Mouse (Mus musculus): ENCODE measurements around the gene Tecpr2. TPM values are rescaled to one million over a fixed set of nuclear protein-coding genes. Genes with fewer than 3 reads are reported as not detected.

Tecpr2 gene
- polyA plus RNA-seq, 1 experiment = 18.3 TPM

DNA sequence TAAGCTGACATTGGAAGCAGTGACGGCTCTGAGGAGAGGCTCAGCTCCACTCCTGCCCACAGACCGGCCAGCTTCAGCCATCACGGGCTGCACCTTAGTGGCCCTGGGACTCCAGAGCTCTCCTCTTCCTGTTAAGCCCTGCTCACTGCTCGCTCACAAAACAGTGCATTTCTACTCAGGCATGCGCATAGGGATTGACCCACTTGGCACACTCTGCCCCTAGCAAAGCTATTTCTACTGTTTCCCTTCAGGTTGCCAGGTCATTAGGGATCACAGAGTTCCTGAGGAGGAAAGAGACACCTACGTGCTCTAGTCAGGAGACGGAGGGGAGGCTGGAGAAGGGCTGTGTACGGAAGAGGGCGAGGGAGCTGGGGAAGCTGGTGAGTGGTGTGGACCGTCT lies 23.1 kb upstream of the Tecpr2 start:
- no peak for DNase-seq (ENCODE audit: low read depth)
- TF ChIP-seq POLR2A (IDR thresholded peaks at IDR 0.05; ENCODE audit: borderline replicate concordance, extremely low read depth, insufficient read depth, insufficient read length, poor library complexity, severe bottlenecking) = no peak
- TF ChIP-seq CTCF (IDR thresholded peaks at IDR 0.05; ENCODE audit: borderline replicate concordance, extremely low read depth, insufficient read depth, insufficient read length) = no peak

DNA sequence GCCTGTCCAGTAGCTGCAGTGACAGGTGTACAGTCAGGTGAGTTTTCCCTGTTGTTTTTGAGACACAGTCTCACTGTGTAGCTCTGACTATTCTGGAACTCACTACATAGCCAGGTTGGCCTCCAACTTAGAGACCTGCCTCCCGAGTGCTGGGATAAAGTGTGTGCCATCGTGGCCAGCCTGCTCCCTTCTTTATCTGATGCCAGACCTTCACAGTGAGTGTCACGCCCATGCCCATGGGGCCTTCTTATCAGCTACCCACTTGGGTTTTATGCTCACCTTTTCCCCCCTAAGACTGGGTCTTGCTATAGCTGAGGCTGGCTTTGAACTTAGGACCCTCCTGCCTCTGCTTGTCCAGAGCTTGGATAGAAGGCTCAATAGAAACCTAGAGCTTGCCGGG lies 19.0 kb upstream of the Tecpr2 start:
- no peak for DNase-seq (ENCODE audit: low read depth)
- TF ChIP-seq POLR2A (IDR thresholded peaks at IDR 0.05; ENCODE audit: borderline replicate concordance, extremely low read depth, insufficient read depth, insufficient read length, poor library complexity, severe bottlenecking) = no peak
- no peak for TF ChIP-seq CTCF (IDR thresholded peaks at IDR 0.05; ENCODE audit: borderline replicate concordance, extremely low read depth, insufficient read depth, insufficient read length)

- DNase-seq (ENCODE audit: low read depth) = no peak
- TF ChIP-seq CTCF (IDR thresholded peaks at IDR 0.05; ENCODE audit: borderline replicate concordance, extremely low read depth, insufficient read depth, insufficient read length) = no peak
- TF ChIP-seq POLR2A (IDR thresholded peaks at IDR 0.05; ENCODE audit: borderline replicate concordance, extremely low read depth, insufficient read depth, insufficient read length, poor library complexity, severe bottlenecking) = no peak
Observed at GRCm38 (mm10) chr12:110871247-110871646, 17.8 kb upstream of the Tecpr2 start.

DNA sequence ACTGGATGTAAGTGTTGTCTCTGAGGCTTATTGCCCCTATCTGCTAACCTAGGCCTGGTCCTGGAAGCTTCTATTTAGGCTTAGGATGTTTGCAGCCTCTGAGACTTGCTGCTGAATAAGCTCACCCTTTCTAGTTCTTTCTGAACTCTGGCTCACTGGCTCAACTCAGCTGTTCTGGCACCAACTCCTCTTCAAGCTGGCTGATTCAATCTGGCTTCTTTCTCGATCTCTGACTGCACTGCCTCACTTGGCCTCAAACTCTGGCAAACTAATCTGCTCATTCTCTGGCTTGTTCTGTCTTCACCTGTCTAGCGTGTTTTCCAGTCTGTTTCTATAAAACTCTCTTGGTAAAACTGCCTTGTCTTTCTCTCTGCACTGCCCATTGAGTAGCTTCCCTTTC lies 13.7 kb upstream of the Tecpr2 start:
- no peak for DNase-seq (ENCODE audit: low read depth)
- TF ChIP-seq POLR2A (IDR thresholded peaks at IDR 0.05; ENCODE audit: borderline replicate concordance, extremely low read depth, insufficient read depth, insufficient read length, poor library complexity, severe bottlenecking) (no peak), CTCF (IDR thresholded peaks at IDR 0.05; ENCODE audit: borderline replicate concordance, extremely low read depth, insufficient read depth, insufficient read length) (no peak)

DNA sequence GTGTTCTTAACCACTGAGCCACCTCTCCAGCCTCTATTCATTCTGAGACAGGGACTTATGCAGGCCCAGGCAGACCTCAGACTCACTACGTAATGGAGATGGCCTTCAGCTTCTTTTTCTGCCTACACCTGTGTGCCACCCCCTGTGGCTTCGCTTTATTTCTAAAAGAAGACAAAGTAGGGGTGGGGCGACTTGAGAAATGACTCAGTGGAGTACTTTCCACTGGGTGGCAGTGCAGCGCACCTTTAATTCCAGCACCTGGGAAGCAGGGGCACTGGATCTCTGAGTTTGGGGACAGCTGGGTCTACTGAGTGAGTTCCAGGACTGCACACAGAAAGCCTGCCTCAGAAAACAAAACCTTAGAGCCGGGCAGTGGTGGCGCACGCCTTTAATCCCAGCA lies 6.8 kb upstream of the Tecpr2 start:
- TF ChIP-seq CTCF (IDR thresholded peaks at IDR 0.05; ENCODE audit: borderline replicate concordance, extremely low read depth, insufficient read depth, insufficient read length) (peak; percentile 14; the same call in 1 of the 2 replicates), POLR2A (IDR thresholded peaks at IDR 0.05; ENCODE audit: borderline replicate concordance, extremely low read depth, insufficient read depth, insufficient read length, poor library complexity, severe bottlenecking) (no peak)

GRCm38 (mm10) chr12:110885251-110885650 lies 3.8 kb upstream of the Tecpr2 start:
- no peak for TF ChIP-seq POLR2A (IDR thresholded peaks at IDR 0.05; ENCODE audit: borderline replicate concordance, extremely low read depth, insufficient read depth, insufficient read length, poor library complexity, severe bottlenecking)
- TF ChIP-seq CTCF (IDR thresholded peaks at IDR 0.05; ENCODE audit: borderline replicate concordance, extremely low read depth, insufficient read depth, insufficient read length) = no peak
- DNase-seq (ENCODE audit: low read depth) = no peak

More for the DNA sequence above, 6.8 kb upstream of the Tecpr2 start:
- no peak for DNase-seq (ENCODE audit: low read depth)

DNA sequence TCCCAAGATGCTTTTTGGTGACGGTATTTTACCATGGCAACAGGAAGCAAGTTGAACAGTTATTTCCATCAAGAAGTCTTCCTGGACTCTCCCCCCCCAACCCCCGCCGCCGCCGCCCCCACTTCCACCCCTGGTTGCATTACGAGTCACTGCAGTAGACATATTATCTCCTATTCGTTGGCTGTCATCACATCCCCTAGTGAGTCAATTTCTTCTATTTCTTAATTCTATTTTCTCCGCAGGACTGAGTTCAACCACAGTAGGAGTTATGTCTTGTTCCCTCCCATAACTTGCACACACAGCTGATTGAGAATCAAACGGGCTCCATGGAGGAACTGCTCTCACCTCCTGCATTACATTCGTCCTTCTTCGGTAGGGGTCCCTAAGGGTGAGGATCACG lies 958 bp upstream of the Tecpr2 start:
- TF ChIP-seq POLR2A (IDR thresholded peaks at IDR 0.05; ENCODE audit: borderline replicate concordance, extremely low read depth, insufficient read depth, insufficient read length, poor library complexity, severe bottlenecking) = no peak
- TF ChIP-seq CTCF (IDR thresholded peaks at IDR 0.05; ENCODE audit: borderline replicate concordance, extremely low read depth, insufficient read depth, insufficient read length) = no peak
- DNase-seq (ENCODE audit: low read depth) = no peak

DNA sequence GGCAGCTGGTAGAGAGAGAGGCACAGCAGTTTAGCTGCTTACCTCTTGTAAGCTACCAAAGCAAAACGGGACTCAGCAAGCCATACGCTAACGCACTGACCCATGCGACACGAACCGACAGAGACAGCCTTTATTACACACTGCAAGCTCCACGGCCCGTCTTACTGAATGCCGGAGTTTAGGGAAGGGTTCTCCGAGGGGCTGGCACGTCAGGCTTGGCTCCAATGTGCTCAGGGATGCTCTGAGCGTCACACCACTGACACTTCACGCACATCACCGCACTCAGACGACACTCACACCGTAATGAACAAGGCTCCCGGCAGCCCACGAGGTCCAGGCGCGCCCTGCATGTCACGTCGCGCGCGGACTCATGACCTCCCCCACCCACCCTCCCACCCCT lies 458 bp upstream of the Tecpr2 start:
- TF ChIP-seq CTCF (IDR thresholded peaks at IDR 0.05; ENCODE audit: borderline replicate concordance, extremely low read depth, insufficient read depth, insufficient read length) (no peak), POLR2A (IDR thresholded peaks at IDR 0.05; ENCODE audit: borderline replicate concordance, extremely low read depth, insufficient read depth, insufficient read length, poor library complexity, severe bottlenecking) (no peak)
- DNase-seq (ENCODE audit: low read depth) = no peak

DNA sequence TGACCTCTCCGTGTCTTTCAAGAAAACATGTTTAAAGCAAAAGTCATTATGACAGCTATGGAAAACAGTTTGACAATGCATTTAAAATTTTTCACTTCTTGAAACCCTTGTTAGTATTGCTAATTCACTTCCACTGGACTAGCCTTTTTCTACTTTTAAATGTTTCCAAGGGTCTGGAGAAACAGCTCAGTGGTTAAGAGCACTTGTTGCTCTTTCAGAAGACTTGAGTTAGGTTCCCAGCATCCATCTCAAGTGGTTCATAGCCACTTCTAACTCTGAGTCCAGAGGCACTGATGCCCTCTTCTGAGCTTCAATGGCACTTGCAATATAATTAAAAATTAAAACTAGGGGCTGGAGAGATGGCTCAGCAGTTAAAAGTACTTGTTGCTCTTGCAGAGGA lies 2.8 kb downstream of the Tecpr2 start:
- no peak for TF ChIP-seq CTCF (IDR thresholded peaks at IDR 0.05; ENCODE audit: borderline replicate concordance, extremely low read depth, insufficient read depth, insufficient read length)
- TF ChIP-seq POLR2A (IDR thresholded peaks at IDR 0.05; ENCODE audit: borderline replicate concordance, extremely low read depth, insufficient read depth, insufficient read length, poor library complexity, severe bottlenecking) = no peak
- no peak for DNase-seq (ENCODE audit: low read depth)

DNA sequence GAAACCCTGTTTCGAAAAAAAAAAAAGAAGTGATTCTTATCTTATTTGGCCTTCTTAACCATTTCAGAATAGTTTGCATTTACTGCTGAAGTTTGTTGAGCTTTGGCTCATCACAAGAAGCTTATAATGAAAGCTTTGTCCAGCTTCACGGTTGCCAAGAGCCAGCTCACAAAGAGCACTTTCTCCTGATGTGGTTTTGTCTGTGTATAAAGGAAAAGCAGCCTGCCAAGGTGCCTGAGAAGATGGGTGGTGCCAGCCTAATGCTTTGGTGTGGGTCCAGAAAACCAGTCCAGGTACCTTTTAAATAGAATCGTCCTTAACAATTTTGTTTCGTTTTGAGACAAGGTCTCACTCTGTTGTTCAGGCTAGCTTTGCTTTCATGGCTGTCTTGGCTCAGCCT lies 13.0 kb downstream of the Tecpr2 start:
- TF ChIP-seq CTCF (IDR thresholded peaks at IDR 0.05; ENCODE audit: borderline replicate concordance, extremely low read depth, insufficient read depth, insufficient read length) (no peak), POLR2A (IDR thresholded peaks at IDR 0.05; ENCODE audit: borderline replicate concordance, extremely low read depth, insufficient read depth, insufficient read length, poor library complexity, severe bottlenecking) (no peak)
- DNase-seq (ENCODE audit: low read depth) = peak; percentile 29

DNA sequence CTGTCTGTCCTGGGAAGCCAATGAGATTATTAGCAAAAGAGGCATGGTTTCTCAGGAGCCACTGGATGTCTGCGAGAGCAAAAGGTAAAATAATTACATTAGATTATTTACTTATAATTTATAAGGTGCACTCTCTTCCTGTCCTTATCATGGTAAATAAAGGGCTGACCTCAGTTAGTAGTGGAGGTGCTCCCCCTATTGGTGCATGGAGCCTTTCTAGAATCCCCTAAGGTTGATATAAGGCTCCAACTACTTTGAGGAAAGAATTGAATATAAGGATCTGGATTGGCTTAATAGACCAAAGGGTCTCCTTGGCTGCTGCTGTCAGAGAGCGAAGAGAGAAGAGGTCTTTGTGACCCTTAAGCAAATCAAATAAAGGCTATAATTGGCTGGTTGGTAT lies 14.5 kb downstream of the Tecpr2 start:
- DNase-seq (ENCODE audit: low read depth) = no peak
- TF ChIP-seq POLR2A (IDR thresholded peaks at IDR 0.05; ENCODE audit: borderline replicate concordance, extremely low read depth, insufficient read depth, insufficient read length, poor library complexity, severe bottlenecking) = no peak
- peak; percentile 14; the same call in 1 of the 2 replicates for TF ChIP-seq CTCF (IDR thresholded peaks at IDR 0.05; ENCODE audit: borderline replicate concordance, extremely low read depth, insufficient read depth, insufficient read length)

DNA sequence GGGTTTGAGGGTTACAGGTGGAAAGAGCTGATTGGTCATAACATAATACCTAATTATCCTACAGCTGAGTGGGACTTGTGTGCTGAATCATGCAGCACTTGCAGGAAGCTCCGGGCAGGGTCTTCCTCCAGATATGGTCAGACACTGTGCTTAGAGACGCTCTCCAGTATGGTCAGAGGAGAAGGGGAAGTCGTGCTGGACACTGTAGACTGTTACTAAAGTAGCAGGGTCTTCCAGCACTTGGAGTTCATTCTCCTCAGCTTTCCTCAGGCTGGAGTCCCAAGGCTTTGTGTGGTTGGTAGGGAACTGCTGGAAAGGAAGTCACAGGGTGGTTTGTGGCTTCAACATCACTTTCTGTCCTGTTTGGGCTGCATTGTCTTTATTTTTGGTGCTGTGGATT lies 18.8 kb downstream of the Tecpr2 start:
- TF ChIP-seq CTCF (IDR thresholded peaks at IDR 0.05; ENCODE audit: borderline replicate concordance, extremely low read depth, insufficient read depth, insufficient read length) (no peak), POLR2A (IDR thresholded peaks at IDR 0.05; ENCODE audit: borderline replicate concordance, extremely low read depth, insufficient read depth, insufficient read length, poor library complexity, severe bottlenecking) (no peak)
- no peak for DNase-seq (ENCODE audit: low read depth)

Data from brain, embryonic 14.5 days (tissue).